Mouse (Mus musculus) left cerebral cortex, adult 6 months (tissue): ENCODE data around the gene Nr2c2. TPM values are rescaled to one million over a fixed set of nuclear protein-coding genes. Genes with fewer than 3 reads are reported as not detected.

ENCODE experiments used
- long read RNA-seq, 2 experiments: library from polyadenylated mRNA; unstranded; transcript quantifications; one replicate each; pipeline ENCODE4 v2.0.0; 2019 to 2020
- polyA plus RNA-seq: library from polyadenylated mRNA; unstranded; fragments of <200 nt; fragmentation: Nextera tagmentation; gene quantifications from 2 replicates; pipeline ENCODE4 v1.2.3, GENCODE M21; 2021

The Nr2c2 gene
- 8.6 and 10.1 TPM in 2 replicates for polyA plus RNA-seq
- long read RNA-seq, experiment 1, partial matches to known transcripts, result 25 of 110 reads
- long read RNA-seq, experiment 1, other reads (novel, unspliced or antisense), result 85 of 110 reads
- long read RNA-seq, experiment 2, partial matches to known transcripts, result 10 of 37 reads
- long read RNA-seq, experiment 2, other reads (novel, unspliced or antisense), result 27 of 37 reads

DNA sequence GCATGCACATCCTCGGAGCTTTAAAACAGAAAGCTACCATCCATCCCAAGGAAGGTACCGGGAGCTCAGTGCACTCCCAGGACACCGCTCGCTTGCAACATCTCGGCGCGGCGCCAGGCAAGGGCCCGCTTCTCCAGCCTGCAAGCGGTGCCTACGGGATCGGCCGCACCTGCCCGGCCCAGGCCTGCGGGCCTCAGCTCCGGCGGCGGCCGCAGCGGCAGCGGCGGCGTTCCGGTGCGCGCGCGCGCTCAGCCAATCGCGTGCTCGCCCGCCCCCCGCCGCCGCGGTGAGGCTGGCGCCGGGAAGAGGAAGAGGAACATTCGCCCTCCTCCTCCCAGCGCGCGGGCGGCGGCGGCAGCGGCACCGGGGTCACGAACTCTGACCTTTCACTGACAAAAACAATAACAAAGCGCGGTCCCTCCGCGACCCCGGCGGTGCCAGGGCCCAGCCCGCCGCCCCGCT lies at the start of gene Nr2c2:
Gene Nr2c2 (plus strand): TSS at position 261 of the 462 bp plus-strand sequence.

DNA sequence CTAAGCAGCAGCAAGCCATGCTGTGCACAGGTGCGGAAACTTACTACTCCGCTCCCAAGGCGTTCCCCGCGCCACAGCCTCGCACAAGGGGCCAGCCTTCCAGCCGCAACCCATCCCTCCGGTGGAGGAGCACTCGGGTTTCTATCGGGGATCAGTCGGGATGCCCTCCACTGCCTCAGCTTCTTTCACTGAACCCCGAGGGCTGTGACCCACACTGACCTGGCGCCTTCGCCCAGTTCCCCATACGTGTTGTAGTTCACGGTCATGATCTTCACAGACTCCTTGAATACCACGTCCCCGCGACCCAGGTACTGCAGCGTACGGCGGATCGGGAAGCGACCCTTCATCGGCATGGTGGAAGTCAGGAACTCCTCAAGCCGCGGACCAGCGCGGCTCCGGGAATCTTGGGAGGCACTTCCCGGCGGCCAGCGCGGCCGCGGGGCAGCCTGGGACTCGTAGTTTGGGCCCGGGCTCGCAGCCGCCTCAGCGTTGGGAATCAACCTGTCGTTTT lies 92.5 kb downstream of the Nr2c2 start, which contains the start of gene Mrps25:
Gene Mrps25 (minus strand): TSS at position 413 of the 511 bp plus-strand sequence.

DNA sequence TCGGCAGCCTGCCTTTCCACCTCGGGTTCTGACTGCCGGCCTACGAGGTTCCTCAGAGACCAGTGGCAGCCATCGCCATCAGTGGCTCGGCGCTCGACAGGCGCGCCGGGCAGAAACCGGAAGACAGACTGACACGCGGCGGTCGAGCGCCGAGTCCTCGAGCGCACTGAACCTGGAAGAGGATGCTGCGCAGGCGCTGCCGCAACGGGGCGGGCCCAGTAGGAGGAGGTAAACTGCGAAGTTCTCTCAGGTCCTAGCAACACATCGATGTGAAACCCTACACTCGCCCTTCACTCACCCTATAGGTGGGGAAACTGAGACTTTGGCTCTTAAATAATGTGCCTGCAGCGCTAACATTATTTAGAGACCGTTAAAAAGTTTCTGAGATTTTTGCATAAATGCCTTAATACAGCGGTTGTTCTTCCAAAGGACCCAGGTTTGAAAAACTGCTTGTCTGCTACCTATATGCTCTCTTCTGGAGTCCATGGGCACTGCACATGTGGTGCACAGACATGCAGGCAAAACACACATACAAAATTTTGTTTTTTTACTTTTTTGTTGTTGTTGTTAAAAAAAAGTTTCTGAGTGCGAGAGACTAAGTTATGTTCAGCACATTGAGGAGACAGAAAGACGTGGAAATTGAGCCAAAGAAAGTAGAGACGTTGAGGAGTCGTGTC lies 123.7 kb downstream of the Nr2c2 start, which contains the start of gene Rbsn:
Gene Rbsn (minus strand): TSS at position 153 of the 677 bp plus-strand sequence.

Other genes with a start within 250 kb of the Nr2c2 start
- gene Ccdc174, start 213.3 kb upstream of the Nr2c2 start, polyA plus RNA-seq, result 23.2 and 35.4 TPM in 2 replicates
- gene 4930590J08Rik, start 188.6 kb upstream of the Nr2c2 start, polyA plus RNA-seq, result 0.13 and 0.23 TPM in 2 replicates
- 0.65 and 0.75 TPM in 2 replicates for gene Fgd5, start 112.5 kb upstream of the Nr2c2 start, polyA plus RNA-seq
- gene Mrps25, start 92.6 kb downstream of the Nr2c2 start, polyA plus RNA-seq, result 107 and 123 TPM in 2 replicates
- gene Rbsn, start 123.5 kb downstream of the Nr2c2 start, polyA plus RNA-seq, result 27.2 and 37.1 TPM in 2 replicates
- gene Trh, start 153.3 kb downstream of the Nr2c2 start, polyA plus RNA-seq, result 3.5 and 6.0 TPM in 2 replicates